8 mouse cellular contexts compared by ENCODE assay signal in the genomic region with DNA sequence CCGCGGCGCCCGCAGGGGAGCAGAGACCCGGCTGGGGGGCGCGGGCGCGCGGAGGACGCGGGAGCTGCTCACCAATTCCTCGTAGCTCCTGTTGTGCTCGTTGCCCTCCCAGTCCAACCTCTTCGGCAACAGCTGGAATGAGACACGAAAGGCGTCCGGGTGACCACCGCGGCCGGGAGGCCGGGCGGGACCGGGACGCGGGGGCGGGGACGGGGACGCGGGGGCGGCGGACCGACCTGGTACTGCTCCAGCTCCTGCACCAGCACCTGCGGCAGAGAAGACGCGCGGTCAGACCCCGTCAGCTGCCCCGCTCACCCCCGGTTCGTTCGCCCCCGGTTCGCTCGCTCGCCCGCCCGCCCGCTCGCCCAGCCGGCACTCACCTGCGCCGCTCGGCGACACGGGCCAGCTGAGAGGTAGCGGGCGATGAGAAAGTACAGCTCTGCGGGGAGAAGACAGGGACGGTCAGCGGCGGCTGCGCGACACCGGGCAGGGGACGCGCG. TPM values are rescaled to one million over a fixed set of nuclear protein-coding genes. Genes with fewer than 3 reads are reported as not detected.
DNase-seq lines count a peak whose midpoint lies in the region; ATAC-seq and TF ChIP-seq lines count a peak whose summit lies in the region.

No protein-coding gene starts in this region.

- ATAC-seq in embryonic facial prominence, embryonic 13.5 days (ENCODE audit: insufficient number of reproducible peaks, insufficient read depth, low FRiP score, low TSS enrichment, low read depth), result peak; percentile 10
- ATAC-seq in hindbrain, embryonic 16.5 days, result peak; percentile 35
- peak; percentile 28 for ATAC-seq in neural tube, embryonic 11.5 days (ENCODE audit: insufficient read depth, low FRiP score, low TSS enrichment)

- DNase-seq in heart, embryonic 10.5 days (ENCODE audit: low spot score), result peak; percentile 88
- no peak for DNase-seq in heart, postnatal 14 days
- DNase-seq in T-cell, adult 2 months (ENCODE audit: low spot score), result peak; percentile 41
- DNase-seq in liver, adult 2 months (ENCODE audit: extremely low read depth, low read depth, low spot score), result peak; percentile 65
- no peak for DNase-seq in neural tube, embryonic 11.5 days (ENCODE audit: low spot score)
- DNase-seq in yolk sac, embryonic 10.5 days (ENCODE audit: low spot score), result no peak

- TF ChIP-seq POLR2A in liver, adult 2 months (IDR thresholded peaks at IDR 0.05; ENCODE audit: extremely low read depth, insufficient read depth, low read length), result no peak

- peaks cover 36% of the 10 kb centered on the region for H3K36me3 ChIP-seq in heart, embryonic 10.5 days
- peaks cover 42% of the 10 kb centered on the region for H3K36me3 ChIP-seq in embryonic facial prominence, embryonic 13.5 days
- peaks cover 7% of the 10 kb centered on the region; the same call in 1 of the 2 replicates for H3K36me3 ChIP-seq in hindbrain, embryonic 16.5 days (ENCODE audit: control insufficient read depth, insufficient read depth, low read length)
- no peaks in the 10 kb centered on the region; the same call in none of the 2 replicates for H3K36me3 ChIP-seq in liver, adult 2 months (ENCODE audit: control insufficient read depth, insufficient read depth, low read length)
- peaks cover 7% of the 10 kb centered on the region for H3K36me3 ChIP-seq in neural tube, embryonic 11.5 days (ENCODE audit: control insufficient read depth, insufficient read depth, low read length)

- peak overlapping the region; percentile 100 for H3K4me3 ChIP-seq in heart, embryonic 10.5 days
- peak overlapping the region; percentile 100 for H3K4me3 ChIP-seq in embryonic facial prominence, embryonic 13.5 days
- H3K4me3 ChIP-seq in hindbrain, embryonic 16.5 days (ENCODE audit: low read length), result peak overlapping the region; percentile 98
- peak overlapping the region; percentile 90 for H3K4me3 ChIP-seq in liver, adult 2 months (ENCODE audit: insufficient read depth, low read depth, low read length)
- peak overlapping the region; percentile 100 for H3K4me3 ChIP-seq in neural tube, embryonic 11.5 days (ENCODE audit: low read depth, low read length)

- H3K9ac ChIP-seq in embryonic facial prominence, embryonic 13.5 days, result peak overlapping the region; percentile 99
- H3K9ac ChIP-seq in hindbrain, embryonic 16.5 days (ENCODE audit: low read depth, low read length), result peak overlapping the region; percentile 99
- H3K9ac ChIP-seq in liver, adult 2 months (ENCODE audit: low read depth, low read length), result peak overlapping the region; percentile 97
- H3K9ac ChIP-seq in neural tube, embryonic 11.5 days (ENCODE audit: low read length), result peak overlapping the region; percentile 98

- no peaks in the 10 kb centered on the region for H3K27me3 ChIP-seq in heart, embryonic 10.5 days (ENCODE audit: insufficient read depth, poor library complexity, severe bottlenecking)
- H3K27me3 ChIP-seq in embryonic facial prominence, embryonic 13.5 days, result no peaks in the 10 kb centered on the region
- no peaks in the 10 kb centered on the region for H3K27me3 ChIP-seq in hindbrain, embryonic 16.5 days (replicated peaks; ENCODE audit: control insufficient read depth, insufficient read depth, low read length)
- no peaks in the 10 kb centered on the region for H3K27me3 ChIP-seq in liver, adult 2 months (ENCODE audit: control insufficient read depth, insufficient read depth, low read length)
- H3K27me3 ChIP-seq in neural tube, embryonic 11.5 days (ENCODE audit: control insufficient read depth, insufficient read depth, low read length), result no peaks in the 10 kb centered on the region

- peaks cover 37% of the 10 kb centered on the region for H3K79me2 ChIP-seq in liver, adult 2 months (ENCODE audit: control insufficient read depth, insufficient read depth, low read length)

- under 1% methylated on average over 68 of the region's 68 CpGs for WGBS in heart, embryonic 10.5 days
- WGBS in embryonic facial prominence, embryonic 13.5 days, result under 1% methylated on average over 67 of the region's 68 CpGs
- 0% methylated on average over 41 of the region's 68 CpGs for WGBS in hindbrain, embryonic 16.5 days
- WGBS in liver, adult 2 months, result under 1% methylated on average over 68 of the region's 68 CpGs
- WGBS in neural tube, embryonic 11.5 days, result 0% methylated on average over 29 of the region's 68 CpGs

- no peaks in the 10 kb centered on the region for H3K9me3 ChIP-seq in heart, embryonic 10.5 days
- H3K9me3 ChIP-seq in embryonic facial prominence, embryonic 13.5 days, result no peaks in the 10 kb centered on the region
- H3K9me3 ChIP-seq in hindbrain, embryonic 16.5 days (ENCODE audit: control insufficient read depth, low read length), result no peaks in the 10 kb centered on the region
- no peaks in the 10 kb centered on the region for H3K9me3 ChIP-seq in neural tube, embryonic 11.5 days (ENCODE audit: control insufficient read depth, low read length)

- peak overlapping the region; percentile 99 for H3K27ac ChIP-seq in heart, embryonic 10.5 days
- peak overlapping the region; percentile 97 for H3K27ac ChIP-seq in embryonic facial prominence, embryonic 13.5 days
- H3K27ac ChIP-seq in hindbrain, embryonic 16.5 days (ENCODE audit: low read depth, low read length), result peak overlapping the region; percentile 98
- peak overlapping the region; percentile 97 for H3K27ac ChIP-seq in liver, adult 2 months (replicated peaks; ENCODE audit: insufficient read depth, low read depth, low read length)
- peak overlapping the region; percentile 98 for H3K27ac ChIP-seq in neural tube, embryonic 11.5 days (ENCODE audit: low read depth, low read length)

- peaks cover 27% of the 10 kb centered on the region for H3K4me1 ChIP-seq in heart, embryonic 10.5 days
- peaks cover 21% of the 10 kb centered on the region for H3K4me1 ChIP-seq in embryonic facial prominence, embryonic 13.5 days
- peaks cover 10% of the 10 kb centered on the region for H3K4me1 ChIP-seq in hindbrain, embryonic 16.5 days (ENCODE audit: control insufficient read depth, insufficient read depth, low read depth, low read length)
- peaks cover 1% of the 10 kb centered on the region; the same call in 1 of the 2 replicates for H3K4me1 ChIP-seq in liver, adult 2 months (ENCODE audit: control insufficient read depth, insufficient read depth, low read length)
- H3K4me1 ChIP-seq in neural tube, embryonic 11.5 days (ENCODE audit: control insufficient read depth, insufficient read depth, low read length), result peaks cover 11% of the 10 kb centered on the region

- TF ChIP-seq CTCF in liver, adult 2 months (IDR thresholded peaks at IDR 0.05; ENCODE audit: low read depth, low read length), result no peak

- peak overlapping the region; percentile 72 for H3K4me2 ChIP-seq in embryonic facial prominence, embryonic 13.5 days
- peak overlapping the region; percentile 71 for H3K4me2 ChIP-seq in hindbrain, embryonic 16.5 days (ENCODE audit: low read length)
- H3K4me2 ChIP-seq in neural tube, embryonic 11.5 days (ENCODE audit: low read depth), result peak overlapping the region; percentile 65

- intact Hi-C loops in heart, postnatal 14 days (cut with DNase I), result loop anchor here (5.0 kb wide), 2 partner anchors 46 to 66 kb away; partner anchors contain the start of genes Hmgn1 and Wrb

RNA-seq across cellular contexts. Expression of gene Brwd1, which starts 0.5 kb away (rescaled TPM):
- polyA plus RNA-seq in heart, embryonic 10.5 days (2016; fragmentation: Nextera tagmentation; extraction: Ambion mirVana), result 89.2 and 93.6 TPM in 2 replicates
- total RNA-seq in heart, postnatal 14 days (2021), result 10 to 100 TPM; 93.1 to 93.7 TPM
- 113 and 118 TPM in 2 replicates for polyA plus RNA-seq in embryonic facial prominence, embryonic 13.5 days (2015; fragmentation: Nextera tagmentation; extraction: Ambion mirVana)
- 208 and 216 TPM in 2 replicates for polyA plus RNA-seq in hindbrain, embryonic 16.5 days (2015; fragmentation: Nextera tagmentation; extraction: Ambion mirVana)
- 56.3 and 59.8 TPM in 2 replicates for total RNA-seq in liver, adult 2 months (2014; rRNA removed)
- polyA plus RNA-seq in liver, adult 2 months (2012; rRNA removed), result 9.9 and 12.3 TPM in 2 replicates
- polyA plus RNA-seq in neural tube, embryonic 11.5 days (2014; fragmentation: Nextera tagmentation; extraction: Ambion mirVana), result 215 and 223 TPM in 2 replicates

RNA-seq across cellular contexts. Expression of gene Hmgn1, which starts 45.7 kb away (rescaled TPM):
- polyA plus RNA-seq in heart, embryonic 10.5 days (2016; fragmentation: Nextera tagmentation; extraction: Ambion mirVana), result 554 and 714 TPM in 2 replicates
- total RNA-seq in heart, postnatal 14 days (2021), result 10 to 100 TPM; 51.1 to 53.5 TPM
- 752 and 768 TPM in 2 replicates for polyA plus RNA-seq in embryonic facial prominence, embryonic 13.5 days (2015; fragmentation: Nextera tagmentation; extraction: Ambion mirVana)
- 256 and 284 TPM in 2 replicates for polyA plus RNA-seq in hindbrain, embryonic 16.5 days (2015; fragmentation: Nextera tagmentation; extraction: Ambion mirVana)
- 43.9 and 48.3 TPM in 2 replicates for total RNA-seq in liver, adult 2 months (2014; rRNA removed)
- polyA plus RNA-seq in liver, adult 2 months (2012; rRNA removed), result 11.4 and 15.0 TPM in 2 replicates
- polyA plus RNA-seq in neural tube, embryonic 11.5 days (2014; fragmentation: Nextera tagmentation; extraction: Ambion mirVana), result 732 and 792 TPM in 2 replicates

Comparison
In these comparisons a context has a peak if more than half of its experiments do, and no peak if none do; other contexts are left out.
1. DNase-seq: peak in heart, embryonic 10.5 days (single experiment), T-cell, adult 2 months (single experiment) and liver, adult 2 months (single experiment); none in heart, postnatal 14 days (0 of 2), neural tube, embryonic 11.5 days (single experiment) and yolk sac, embryonic 10.5 days (single experiment).
2. RNA of gene Hmgn1, which starts 45.7 kb away (polyA plus RNA-seq): 752 to 768 TPM in embryonic facial prominence, embryonic 13.5 days, 732 to 792 TPM in neural tube, embryonic 11.5 days, 554 to 714 TPM in heart, embryonic 10.5 days and 256 to 284 TPM in hindbrain, embryonic 16.5 days; 11.4 to 15.0 TPM in liver, adult 2 months; every median in the first group is over 10 times any median in the second.
3. Peak in every context shown above with its lines, with median percentiles within 50 percentile points of each other: H3K27ac ChIP-seq, H3K4me3 ChIP-seq, ATAC-seq, H3K4me2 ChIP-seq and H3K9ac ChIP-seq.